Mouse (Mus musculus): ENCODE data around the gene Tmem258. TPM values are rescaled to one million over a fixed set of nuclear protein-coding genes. Genes with fewer than 3 reads are reported as not detected.

Gene Tmem258
- polyA plus RNA-seq (2017; shearing (Covaris generic)), result 341 TPM

GRCm38 (mm10) chr19:10203848-10204615 is at the start of gene Tmem258, which contains the start of gene Fen1:
Gene Tmem258, plus strand, starts transcription at chr19:10204014.
Gene Fen1, minus strand, starts transcription at chr19:10204169.

GRCm38 (mm10) chr19:10182670-10183298 is 21.0 kb upstream of the Tmem258 start, which contains the start of gene Fads1:
Gene Fads1, plus strand, starts transcription at chr19:10182888.

GRCm38 (mm10) chr19:10240654-10241305 is 37.0 kb downstream of the Tmem258 start, which contains the start of gene Myrf:
Gene Myrf, minus strand, starts transcription at chr19:10240748.

Other genes with a start within 250 kb of the Tmem258 start
- 2,025 TPM for gene Fth1, start 223.4 kb upstream of the Tmem258 start, polyA plus RNA-seq (2017; shearing (Covaris generic))
- gene Best1, start 202.4 kb upstream of the Tmem258 start, polyA plus RNA-seq (2017; shearing (Covaris generic)), result 0.26 TPM
- 1.6 TPM for gene Rab3il1, start 202.3 kb upstream of the Tmem258 start, polyA plus RNA-seq (2017; shearing (Covaris generic))
- not detected for gene Fads3, start 162.4 kb upstream of the Tmem258 start, polyA plus RNA-seq (2017; shearing (Covaris generic))
- 0.60 TPM for gene Fads2, start 102.3 kb upstream of the Tmem258 start, polyA plus RNA-seq (2017; shearing (Covaris generic))
- gene Fads1, start 21.1 kb upstream of the Tmem258 start, polyA plus RNA-seq (2017; shearing (Covaris generic)), result 11.5 TPM
- 47.1 TPM for gene Fen1, start 155 bp downstream of the Tmem258 start, polyA plus RNA-seq (2017; shearing (Covaris generic))
- not detected for gene Myrf, start 36.7 kb downstream of the Tmem258 start, polyA plus RNA-seq (2017; shearing (Covaris generic))
- gene Dagla, start 100.9 kb downstream of the Tmem258 start, polyA plus RNA-seq (2017; shearing (Covaris generic)), result 0.11 TPM
- gene Syt7, start 185.1 kb downstream of the Tmem258 start, polyA plus RNA-seq (2017; shearing (Covaris generic)), result not detected

Data from activated CD4-positive, CD25-positive, alpha-beta regulatory T cell, adult 9 weeks (primary cell).